Mouse (Mus musculus) stomach, embryonic 14.5 days (tissue): ENCODE data around the gene Ick. TPM values are rescaled to one million over a fixed set of nuclear protein-coding genes. Genes with fewer than 3 reads are reported as not detected.
"Not testable (repeated sequence)": the region's sequence is repeated elsewhere in the genome, so short reads cannot be mapped to it uniquely, and the experiment has no call there.

Experiments used
- ATAC-seq: fragments of 200-750 bp; cut with Nextera tagmentation; 2 replicates; pipeline ENCODE4 v1.8.0; 2017; ENCODE audit warnings: low read depth, moderate TSS enrichment; ENCODE audit not compliant: insufficient number of reproducible peaks, insufficient read depth, low FRiP score
- H3K27ac ChIP-seq: fragments of 300-500 bp; sonication (generic); 2 replicates; pipeline ENCODE4 v1.5.1; 2014; ENCODE audit warnings: mild to moderate bottlenecking, low read length, moderate library complexity, mixed read lengths
- H3K27me3 ChIP-seq: fragments of 300-500 bp; sonication (generic); 2 replicates; pipeline ENCODE4 v1.6.1; 2014; ENCODE audit warnings: low read length, control low read depth, mixed read lengths; ENCODE audit not compliant: control insufficient read depth, insufficient read depth
- H3K36me3 ChIP-seq: fragments of 300-500 bp; sonication (generic); 2 replicates; pipeline ENCODE4 v1.6.1; 2014; ENCODE audit warnings: mild to moderate bottlenecking, control low read depth, low read length, moderate library complexity, mixed read lengths; ENCODE audit not compliant: control insufficient read depth, insufficient read depth
- H3K4me1 ChIP-seq: fragments of 300-500 bp; sonication (generic); 2 replicates; pipeline ENCODE4 v1.6.1; 2014; ENCODE audit warnings: low read length, control low read depth, mixed read lengths; ENCODE audit not compliant: control insufficient read depth, insufficient read depth
- H3K4me2 ChIP-seq: fragments of 300-500 bp; sonication (generic); replicated peaks from 2 replicates; pipeline ENCODE4 v1.6.1; 2014; ENCODE audit warnings: low read depth, low read length, control low read depth
- H3K4me3 ChIP-seq: fragments of 300-500 bp; sonication (generic); 2 replicates; pipeline ENCODE4 v1.5.1; 2014; ENCODE audit warnings: low read depth, low read length, control low read depth
- H3K9ac ChIP-seq: fragments of 300-500 bp; sonication (generic); replicated peaks from 2 replicates; pipeline ENCODE4 v1.6.1; 2014; ENCODE audit warnings: low read depth, mild to moderate bottlenecking, control low read depth, low read length, moderate library complexity, mixed read lengths
- H3K9me3 ChIP-seq: fragments of 300-500 bp; sonication (generic); 2 replicates; pipeline ENCODE4 v1.6.1; 2016; ENCODE audit warnings: low read depth, low read length, control low read depth; ENCODE audit not compliant: control insufficient read depth
- WGBS: fragments of 180-500 bp; shearing (Covaris S2); extraction: QIAGEN DNeasy Blood & Tissue Kit; methylation state at CpG from one replicate; pipeline ENCODE4 v1.1.7; 2014; 5-methylcytosine and 5-hydroxymethylcytosine counted together
- polyA plus RNA-seq: library from polyadenylated mRNA; unstranded; fragments of >200 nt; fragmentation: Nextera tagmentation; extraction: Ambion mirVana; gene quantifications from 2 replicates; pipeline ENCODE4 v1.2.1, GENCODE M21; 2014

Gene Ick
- polyA plus RNA-seq, 1 experiment from 2014 or later, result 28.4 TPM

DNA sequence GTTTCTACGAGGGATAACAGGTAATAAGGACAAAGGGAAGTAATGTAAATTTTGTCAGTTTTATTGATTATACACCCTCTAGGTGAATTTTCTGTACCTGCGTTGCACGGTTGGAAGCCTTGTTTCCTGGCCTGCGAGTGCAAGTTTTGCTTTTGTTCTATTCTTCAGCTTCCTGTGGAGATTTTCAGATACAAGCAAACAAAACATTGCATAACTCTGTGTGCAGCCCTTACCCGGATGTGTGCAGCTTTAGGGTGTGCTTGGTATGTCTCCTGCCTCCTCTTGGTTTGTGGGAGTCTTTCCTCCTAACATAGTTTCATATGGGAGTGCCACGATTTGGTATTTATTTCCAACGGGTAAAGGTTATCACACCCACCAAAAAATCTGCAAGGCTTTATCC lies 67.8 kb downstream of the Ick start:
- no peaks in the 10 kb centered on the region for H3K27me3 ChIP-seq
- no peaks in the 10 kb centered on the region for H3K9me3 ChIP-seq
- no peaks in the 10 kb centered on the region for H3K36me3 ChIP-seq
- H3K4me1 ChIP-seq, result 0 out of 2 replicates have a peak, but pooled peaks cover 4% of the 10 kb centered on the region
- peak overlapping the region; percentile 45 for H3K4me2 ChIP-seq
- peak overlapping the region; percentile 34; the same call in 1 of the 2 replicates for H3K9ac ChIP-seq
- H3K27ac ChIP-seq, result peak overlapping the region; percentile 96; the same call in 1 of the 2 replicates
- ATAC-seq, result no peak
- H3K4me3 ChIP-seq, result peak overlapping the region; percentile 41
- 18% methylated on average over 7 of the region's 7 CpGs for WGBS

DNA sequence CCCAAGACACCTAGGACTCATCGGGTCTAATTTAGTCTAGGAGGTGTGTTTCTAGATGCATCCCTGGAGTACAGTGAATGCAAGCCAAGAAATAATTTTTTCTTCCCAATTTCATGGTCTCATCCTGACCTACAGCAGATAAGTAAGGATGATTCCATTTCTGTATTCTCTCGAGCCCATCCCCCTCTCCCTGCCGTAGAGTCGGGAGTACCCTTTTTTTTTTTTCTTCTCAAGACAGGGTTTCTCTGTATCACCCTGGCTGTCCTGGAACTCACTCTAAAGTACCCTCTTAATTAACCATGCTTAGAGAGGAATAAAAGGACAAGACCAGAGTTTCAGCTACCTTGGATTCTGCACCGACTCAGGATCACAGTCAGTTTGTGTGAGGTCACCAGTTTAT lies 69.2 kb downstream of the Ick start:
- no peak for ATAC-seq
- Histone ChIP-seq H3K27me3 (no peaks in the 10 kb centered on the region), H3K36me3 (no peaks in the 10 kb centered on the region), H3K27ac (no peak overlapping the region), H3K9ac (no peak overlapping the region), H3K4me1 (0 out of 2 replicates have a peak, but pooled peaks cover 4% of the 10 kb centered on the region), H3K9me3 (no peaks in the 10 kb centered on the region), H3K4me3 (no peak overlapping the region), H3K4me2 (no peak overlapping the region)
- 77% methylated on average over 5 of the region's 5 CpGs for WGBS

DNA sequence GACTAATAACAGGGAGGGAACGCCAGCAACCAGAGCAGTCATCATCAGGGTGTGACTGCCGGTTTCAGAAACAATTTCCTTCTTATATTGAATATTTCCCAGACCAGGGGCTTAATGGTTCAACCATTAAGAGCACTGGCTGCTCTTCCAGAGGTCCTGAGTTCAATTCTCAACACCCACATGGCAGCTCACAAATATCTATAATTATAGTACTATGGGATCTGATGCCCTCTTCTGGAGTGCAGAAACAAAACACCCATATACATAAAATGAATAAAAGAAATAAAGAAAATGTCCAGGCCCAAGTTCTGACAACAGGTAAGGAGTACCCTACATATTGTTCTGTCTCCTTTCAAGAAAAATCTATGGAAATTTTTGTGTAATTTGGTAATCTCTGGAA lies 70.1 kb downstream of the Ick start:
- Histone ChIP-seq H3K9ac (no peak overlapping the region), H3K4me3 (no peak overlapping the region), H3K9me3 (no peaks in the 10 kb centered on the region), H3K4me1 (0 out of 2 replicates have a peak, but pooled peaks cover 4% of the 10 kb centered on the region), H3K36me3 (no peaks in the 10 kb centered on the region), H3K27ac (no peak overlapping the region), H3K27me3 (no peaks in the 10 kb centered on the region), H3K4me2 (no peak overlapping the region)
- 70% methylated on average over 2 of the region's 2 CpGs for WGBS
- no peak for ATAC-seq

DNA sequence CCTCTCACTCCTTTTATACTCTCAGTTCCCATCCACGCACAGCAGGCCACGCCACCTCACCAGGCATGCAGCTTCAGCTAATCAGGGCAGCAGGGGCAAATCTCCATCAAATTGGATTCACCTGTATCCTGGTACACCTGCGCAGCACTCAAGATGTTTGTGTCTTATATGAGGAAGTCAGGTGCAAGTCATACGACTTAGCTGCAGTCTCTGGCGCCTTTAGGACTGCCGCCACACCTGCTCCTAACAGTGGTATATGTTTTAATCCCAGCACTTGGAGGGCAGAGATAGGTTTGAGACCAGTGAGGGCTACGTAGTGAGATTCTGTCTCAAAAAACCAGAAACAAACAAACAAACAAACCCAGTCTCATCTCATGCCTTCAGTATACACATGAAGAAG lies 73.5 kb downstream of the Ick start, which contains the start of gene Gsta4:
Gsta4 (plus strand) TSS at position 301 of the 400 bp plus-strand sequence.
- not testable (repeated sequence) for H3K4me3 ChIP-seq

DNA sequence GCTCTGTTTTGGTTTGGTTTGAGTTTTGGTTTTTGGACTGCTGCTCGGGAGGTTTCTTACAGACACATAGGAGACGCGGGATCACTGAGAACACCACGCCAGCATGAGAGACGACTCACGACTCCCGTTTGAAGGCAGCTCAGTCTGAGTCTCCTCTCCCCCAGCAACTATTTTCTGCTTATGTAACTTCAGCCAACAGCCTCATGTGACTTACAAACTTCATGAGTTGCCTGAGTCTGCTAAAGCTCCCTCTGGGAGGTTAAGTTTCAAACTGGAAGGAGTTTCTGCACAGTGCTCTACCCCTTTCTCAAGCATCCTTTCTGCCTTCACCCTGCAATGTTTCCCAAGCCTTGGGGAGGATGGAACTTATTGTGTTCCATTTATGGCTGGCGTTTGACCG lies 76.7 kb downstream of the Ick start:
- WGBS, result 81% methylated on average over 9 of the region's 9 CpGs
- Histone ChIP-seq H3K36me3 (no peaks in the 10 kb centered on the region), H3K4me2 (no peak overlapping the region), H3K9me3 (no peaks in the 10 kb centered on the region), H3K27ac (no peak overlapping the region), H3K27me3 (no peaks in the 10 kb centered on the region), H3K9ac (no peak overlapping the region), H3K4me1 (peaks cover under 1% of the 10 kb centered on the region; the same call in 1 of the 2 replicates), H3K4me3 (no peak overlapping the region)
- ATAC-seq, result no peak

More for the DNA sequence above, 73.5 kb downstream of the Ick start, which contains the start of gene Gsta4:
- not testable (repeated sequence) for ATAC-seq, H3K9me3 ChIP-seq, H3K36me3 ChIP-seq, H3K4me1 ChIP-seq, H3K27me3 ChIP-seq, H3K9ac ChIP-seq, H3K27ac ChIP-seq, H3K4me2 ChIP-seq
- WGBS, result 100% methylated on average over 4 of the region's 7 CpGs

DNA sequence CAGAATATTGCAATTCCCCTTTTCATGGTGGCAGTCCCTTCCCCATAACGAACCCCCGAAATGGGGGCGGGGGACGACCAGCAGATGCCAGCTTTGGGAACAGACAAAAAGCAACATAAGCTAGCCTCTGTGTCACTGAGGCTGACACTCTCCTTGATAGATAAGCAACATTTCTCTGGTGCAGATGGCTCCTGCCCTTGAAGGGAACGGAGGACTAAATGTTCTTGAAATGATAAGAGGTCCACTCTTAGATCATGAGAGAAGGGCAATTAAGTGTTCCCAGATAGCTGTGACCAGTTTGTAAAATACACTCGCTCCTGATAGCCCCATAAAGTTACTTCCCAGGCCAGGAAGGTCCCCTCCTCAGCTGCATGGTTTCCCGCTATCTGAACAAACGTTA lies 79.9 kb downstream of the Ick start:
- Histone ChIP-seq H3K9me3 (no peaks in the 10 kb centered on the region), H3K4me2 (no peak overlapping the region), H3K4me1 (peaks cover 4% of the 10 kb centered on the region; the same call in 1 of the 2 replicates), H3K27ac (no peak overlapping the region), H3K9ac (no peak overlapping the region), H3K36me3 (no peaks in the 10 kb centered on the region), H3K4me3 (no peak overlapping the region), H3K27me3 (no peaks in the 10 kb centered on the region)
- WGBS, result 77% methylated on average over 8 of the region's 8 CpGs
- ATAC-seq, result no peak

DNA sequence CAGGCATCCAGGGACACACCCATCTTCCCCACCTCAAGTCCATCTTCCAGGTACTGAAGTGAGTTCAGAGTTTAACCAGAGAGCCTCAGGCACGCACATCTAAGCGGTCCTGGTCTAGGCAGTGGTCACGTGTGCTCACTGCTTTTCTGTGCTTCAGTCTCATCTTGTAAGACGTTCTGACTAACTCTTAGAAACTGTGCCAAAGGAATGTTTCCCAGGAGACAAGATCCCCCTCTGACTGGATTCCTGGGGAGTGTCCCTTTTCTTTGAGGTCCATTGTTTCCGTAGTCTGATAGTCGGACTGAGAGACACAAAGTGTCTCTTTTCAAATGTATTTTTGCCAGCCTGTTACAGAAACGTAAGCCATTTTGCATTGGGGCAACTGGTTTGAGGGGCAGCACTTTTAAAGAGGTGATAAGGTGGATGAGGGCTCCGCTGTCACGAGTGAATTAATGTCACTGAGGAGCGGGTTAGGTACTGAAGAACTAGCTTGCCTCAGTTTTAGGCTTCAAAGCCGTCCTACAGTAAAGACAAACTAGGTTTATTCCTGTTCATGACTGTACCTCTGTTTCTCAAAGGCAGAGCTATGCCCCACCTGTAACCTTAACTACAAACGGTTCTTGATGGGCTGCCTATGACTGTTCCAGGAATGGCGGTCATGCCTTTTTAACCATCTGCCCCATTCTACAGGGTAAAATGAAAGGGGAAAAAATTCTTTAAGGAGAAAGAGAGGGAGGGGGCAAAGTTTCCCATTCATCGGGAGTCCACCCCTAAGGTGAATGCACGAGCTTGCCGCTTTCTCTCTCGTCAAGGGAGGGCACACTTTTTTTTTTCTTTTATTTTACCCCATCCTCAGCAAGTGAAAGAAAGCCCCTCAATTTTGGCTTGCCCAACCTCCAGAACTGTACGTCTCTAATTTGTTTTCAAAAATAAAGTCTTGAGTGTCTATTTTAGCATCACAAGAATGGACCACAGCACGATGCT lies 82.0 kb downstream of the Ick start:
- H3K36me3 ChIP-seq, result no peaks in the 10 kb centered on the region
- H3K27ac ChIP-seq, result no peak overlapping the region
- H3K9ac ChIP-seq, result no peak overlapping the region; the same call in 1 of the 2 replicates
- H3K27me3 ChIP-seq, result no peaks in the 10 kb centered on the region
- peak overlapping the region; percentile 62 for H3K4me2 ChIP-seq
- H3K4me1 ChIP-seq, result peaks cover 4% of the 10 kb centered on the region; the same call in 1 of the 2 replicates
- H3K9me3 ChIP-seq, result no peaks in the 10 kb centered on the region
- H3K4me3 ChIP-seq, result peak overlapping the region; percentile 36
- no peak for ATAC-seq
- 3% methylated on average over 19 of the region's 19 CpGs for WGBS

DNA sequence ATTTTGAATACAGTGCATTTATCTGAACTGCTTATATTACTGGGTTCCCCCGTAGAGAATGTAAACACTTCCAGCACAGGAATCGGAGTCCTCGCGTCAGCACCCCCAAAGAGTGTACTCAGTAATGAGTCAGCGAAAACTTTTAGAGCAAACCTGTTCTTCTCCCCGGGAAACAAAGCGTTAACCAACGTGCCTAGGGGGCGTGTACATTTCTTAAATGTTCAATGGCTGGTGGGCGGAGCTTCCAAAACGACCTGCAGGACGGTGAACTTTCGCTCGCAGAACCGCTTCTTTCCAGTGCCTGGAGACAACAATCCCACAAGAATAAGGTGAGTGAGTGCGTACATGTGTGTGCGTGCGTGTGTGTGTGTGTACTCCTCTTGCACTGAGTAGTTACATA lies 82.7 kb downstream of the Ick start:
- H3K9ac ChIP-seq, result peak overlapping the region; percentile 43; the same call in 1 of the 2 replicates
- no peaks in the 10 kb centered on the region for H3K27me3 ChIP-seq
- 1% methylated on average over 18 of the region's 18 CpGs for WGBS
- H3K4me3 ChIP-seq, result peak overlapping the region; percentile 36
- peak overlapping the region; percentile 53; the same call in 1 of the 2 replicates for H3K27ac ChIP-seq
- ATAC-seq, result peak; percentile 68
- H3K9me3 ChIP-seq, result no peaks in the 10 kb centered on the region
- peak overlapping the region; percentile 62 for H3K4me2 ChIP-seq
- H3K4me1 ChIP-seq, result peaks cover 4% of the 10 kb centered on the region; the same call in 1 of the 2 replicates
- no peaks in the 10 kb centered on the region for H3K36me3 ChIP-seq
